8 mouse cellular contexts compared by ENCODE assay signal in genomic region chr4:140906076-140906826, GRCm38 (mm10). TPM values are rescaled to one million over a fixed set of nuclear protein-coding genes. Genes with fewer than 3 reads are reported as not detected.
DNase-seq lines count a peak whose midpoint lies in the region; ATAC-seq and TF ChIP-seq lines count a peak whose summit lies in the region.

Gene Padi2 (plus strand): TSS chr4:140906344.

- no peak for TF ChIP-seq POLR2A in MEL (IDR thresholded peaks at IDR 0.05; ENCODE audit: control insufficient read depth in 1 of 2, insufficient read depth in 1 of 2, low read depth in 1 of 2, low read length in 2 of 2, poor library complexity in 1 of 2)

- H3K9me3 ChIP-seq in MEL (replicated peaks; ENCODE audit: insufficient read depth, low read length): no peaks in the 10 kb centered on the region
- H3K9me3 ChIP-seq in hindbrain, embryonic 11.5 days (ENCODE audit: control insufficient read depth, low read length): no peaks in the 10 kb centered on the region
- no peaks in the 10 kb centered on the region for H3K9me3 ChIP-seq in lung, postnatal 0 days (ENCODE audit: low read length)

- no peak for TF ChIP-seq EP300 in MEL (IDR thresholded peaks at IDR 0.05; ENCODE audit: low read depth in 1 of 2, low read length in 2 of 2)
- no peak for TF ChIP-seq EP300 in lung, postnatal 0 days (IDR thresholded peaks at IDR 0.05)

- peak within 1 kb of the TSS; percentile 65 to 94 for H3K4me3 ChIP-seq in MEL (ENCODE audit: control insufficient read depth in 1 of 2, insufficient read depth in 1 of 2, low read depth in 2 of 2, low read length in 2 of 2)
- peak within 1 kb of the TSS; percentile 26 for H3K4me3 ChIP-seq in hindbrain, embryonic 11.5 days (ENCODE audit: low read depth, low read length)
- H3K4me3 ChIP-seq in lung, postnatal 0 days (ENCODE audit: low read depth, low read length): peak within 1 kb of the TSS; percentile 24

- H3K27ac ChIP-seq in MEL (ENCODE audit: control insufficient read depth, low read depth, low read length): no peak within 1 kb of the TSS
- H3K27ac ChIP-seq in hindbrain, embryonic 11.5 days (ENCODE audit: low read depth, low read length): no peak within 1 kb of the TSS
- no peak within 1 kb of the TSS for H3K27ac ChIP-seq in lung, postnatal 0 days (ENCODE audit: low read length)

- peaks cover 7 to 12% of the 10 kb centered on the region in 2 experiments for H3K4me1 ChIP-seq in MEL (ENCODE audit: control insufficient read depth in 1 of 2, insufficient read depth in 2 of 2, low read length in 2 of 2)
- 0 out of 2 replicates have a peak, but pooled peaks cover 2% of the 10 kb centered on the region for H3K4me1 ChIP-seq in hindbrain, embryonic 11.5 days (replicated peaks; ENCODE audit: control insufficient read depth, insufficient read depth, low read length)
- H3K4me1 ChIP-seq in lung, postnatal 0 days (ENCODE audit: insufficient read depth, low read depth, low read length): no peaks in the 10 kb centered on the region

- peak within 1 kb of the TSS; percentile 52 for H3K9ac ChIP-seq in MEL (ENCODE audit: control insufficient read depth, low read depth, low read length, poor library complexity, severe bottlenecking)
- no peak within 1 kb of the TSS for H3K9ac ChIP-seq in hindbrain, embryonic 11.5 days (ENCODE audit: low read depth, low read length)
- H3K9ac ChIP-seq in lung, postnatal 0 days (replicated peaks; ENCODE audit: low read depth): no peak within 1 kb of the TSS

- H3K79me2 ChIP-seq in MEL (ENCODE audit: control insufficient read depth, insufficient read depth, low read length, poor library complexity): no peaks in the 10 kb centered on the region

- ATAC-seq in hindbrain, embryonic 11.5 days (ENCODE audit: low FRiP score): peak; percentile 77
- peak; percentile 84 for ATAC-seq in lung, postnatal 0 days

- TF ChIP-seq CTCF in MEL (IDR thresholded peaks at IDR 0.05 in 2 of 3, conservative IDR thresholded peaks at IDR 0.05 in 1 of 3; ENCODE audit: control insufficient read depth in 1 of 3, insufficient read depth in 1 of 3, low read depth in 2 of 3, low read length in 3 of 3, poor library complexity in 1 of 3, severe bottlenecking in 1 of 3): no peak
- no peak for TF ChIP-seq CTCF in lung, postnatal 0 days (IDR thresholded peaks at IDR 0.05)

- peaks cover 0 to 2% of the 10 kb centered on the region in 2 experiments; a peak in 1 of 4 replicates for H3K27me3 ChIP-seq in MEL (ENCODE audit: control insufficient read depth in 1 of 2, insufficient read depth in 2 of 2, low read length in 2 of 2)
- H3K27me3 ChIP-seq in hindbrain, embryonic 11.5 days (ENCODE audit: control insufficient read depth, insufficient read depth, low read length): peaks cover 13% of the 10 kb centered on the region
- H3K27me3 ChIP-seq in lung, postnatal 0 days (replicated peaks; ENCODE audit: insufficient read depth, low read length): 0 out of 2 replicates have a peak, but pooled peaks cover 9% of the 10 kb centered on the region

- 3% methylated on average over 37 of the region's 37 CpGs for WGBS in hindbrain, embryonic 11.5 days
- 2% methylated on average over 35 of the region's 37 CpGs for WGBS in lung, postnatal 0 days

- no peaks in the 10 kb centered on the region for H3K36me3 ChIP-seq in MEL (ENCODE audit: control insufficient read depth in 1 of 2, insufficient read depth in 2 of 2, low read length in 2 of 2)
- no peaks in the 10 kb centered on the region for H3K36me3 ChIP-seq in hindbrain, embryonic 11.5 days (ENCODE audit: control insufficient read depth, insufficient read depth, low read length)
- no peaks in the 10 kb centered on the region for H3K36me3 ChIP-seq in lung, postnatal 0 days (ENCODE audit: insufficient read depth, low read length)

- no peak for TF ChIP-seq RAD21 in MEL (IDR thresholded peaks at IDR 0.05; ENCODE audit: low read depth, low read length)

- peak within 1 kb of the TSS; percentile 71 for H3K4me2 ChIP-seq in hindbrain, embryonic 11.5 days (replicated peaks; ENCODE audit: low read depth, low read length)
- H3K4me2 ChIP-seq in lung, postnatal 0 days (replicated peaks; ENCODE audit: low read depth, low read length): peak within 1 kb of the TSS; percentile 55

- peak; percentile 92 for DNase-seq in MEL (ENCODE audit: low read depth, low spot score)
- DNase-seq in cerebellum, adult 9-10 months: peak; percentile 36
- DNase-seq in frontal cortex, postnatal 10 days (ENCODE audit: low spot score in 2 of 2): peak; percentile 55 to 74
- peak; percentile 91 for DNase-seq in hindbrain, embryonic 11.5 days (ENCODE audit: low spot score)
- DNase-seq in layer of hippocampus, postnatal 10 days (ENCODE audit: low spot score in 2 of 2): peak; percentile 73 to 82
- DNase-seq in lung, postnatal 0 days (ENCODE audit: low spot score): peak; percentile 85
- peak; percentile 32 for DNase-seq in ovary, adult 18-20 months (ENCODE audit: low spot score)
- DNase-seq in thymus, adult 18-20 months: peak; percentile 82 to 84

TF ChIP-seq in MEL, 35 proteins besides CTCF, POLR2A, EP300 and RAD21:
- TF ChIP-seq ELF1 (IDR thresholded peaks at IDR 0.05; ENCODE audit: low read depth, low read length) (peak; percentile 31; the same call in 1 of the 2 replicates), NRF1 (IDR thresholded peaks at IDR 0.05; ENCODE audit: insufficient read depth, low read depth, low read length, poor library complexity, severe bottlenecking) (peak; percentile 78), MAX (IDR thresholded peaks at IDR 0.05; ENCODE audit: low read length) (no peak)

RNA-seq across cellular contexts. Expression of gene Padi2, which starts in this region (rescaled TPM):
- 0.07 and 0.27 TPM in 2 replicates for total RNA-seq in MEL (2012; rRNA removed)
- polyA plus RNA-seq in MEL (2012; ENCODE audit: insufficient read depth in 1 of 2, insufficient read length in 2 of 2, low read depth in 1 of 2, low replicate concordance in 2 of 2, missing spikeins in 1 of 2): under 1 TPM in 1 of 2 experiments, not detected in 1; 0.07 TPM
- polyA plus RNA-seq in hindbrain, embryonic 11.5 days (2014; fragmentation: Nextera tagmentation; extraction: Ambion mirVana): 1.2 and 2.4 TPM in 2 replicates
- total RNA-seq in layer of hippocampus, postnatal 10 days (2021): 1 to 10 TPM; 8.0 to 9.6 TPM
- 0.63 and 0.94 TPM in 2 replicates for polyA plus RNA-seq in lung, postnatal 0 days (2015; fragmentation: Nextera tagmentation; extraction: Ambion mirVana)

Comparison
In these comparisons a context has a peak if more than half of its experiments do, and no peak if none do; other contexts are left out.
1. Peak in DNase-seq, H3K4me3 ChIP-seq and H3K9ac ChIP-seq in MEL; RNA of the gene not detected or under 1 TPM.
2. Peak in DNase-seq, ATAC-seq, H3K4me3 ChIP-seq and H3K4me2 ChIP-seq in lung, postnatal 0 days; RNA of the gene not detected or under 1 TPM.
3. DNase-seq: peak in every context shown above with its lines; median percentile 92 in MEL; 91 in hindbrain, embryonic 11.5 days; 85 in lung, postnatal 0 days; 83 in thymus, adult 18-20 months; 78 in layer of hippocampus, postnatal 10 days; 64 in frontal cortex, postnatal 10 days; 36 in cerebellum, adult 9-10 months; 32 in ovary, adult 18-20 months.
4. H3K4me3 ChIP-seq: peak in every context shown above with its lines; median percentile 80 in MEL; 26 in hindbrain, embryonic 11.5 days; 24 in lung, postnatal 0 days.